Mouse (Mus musculus): Measurements from ENCODE around the gene Nlrx1.
A peak's percentile ranks its signal among the peaks of the same experiment; 100 is the strongest.

The Nlrx1 gene

GRCm38 (mm10) chr9:44267319-44268026 lies 926 bp downstream of the Nlrx1 start:
- DNase-seq, result peak; percentile 39

DNA sequence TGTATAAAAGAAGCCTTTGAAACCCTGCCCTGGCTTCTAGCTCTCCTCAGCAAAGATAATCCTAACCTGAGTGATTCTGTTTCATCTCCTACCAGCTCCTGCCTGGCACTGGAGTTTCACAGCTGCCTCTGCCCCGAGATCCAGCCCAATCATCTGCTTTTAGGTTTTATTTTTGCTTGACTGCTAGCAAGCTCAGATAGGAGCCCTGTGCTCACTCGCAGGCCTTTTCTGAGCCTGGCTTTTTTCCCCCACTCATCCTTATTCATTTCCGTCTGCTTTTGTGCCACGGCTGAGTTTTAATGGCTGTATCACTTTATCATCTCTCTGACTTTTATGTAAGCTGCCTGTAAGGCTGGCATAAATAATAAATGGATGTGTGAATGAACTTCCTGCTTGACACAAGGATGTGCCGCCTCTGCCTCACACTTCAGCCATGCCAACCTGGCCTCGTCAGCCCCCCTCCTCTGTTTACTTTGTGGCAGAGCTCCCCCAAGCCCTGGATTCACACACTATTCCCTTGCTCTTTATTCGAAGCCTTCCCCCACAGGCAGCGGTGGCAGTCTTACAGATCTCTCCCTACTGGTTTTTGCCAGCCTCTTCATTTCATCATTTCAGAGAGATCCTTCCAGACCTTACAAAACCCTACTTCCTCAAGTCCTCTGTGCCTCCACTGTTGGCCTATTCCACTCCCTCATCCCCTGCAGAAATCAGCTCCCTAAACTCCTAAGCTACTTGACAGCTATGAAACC lies 1.7 kb downstream of the Nlrx1 start:
- DNase-seq, result peak; percentile 17

DNA sequence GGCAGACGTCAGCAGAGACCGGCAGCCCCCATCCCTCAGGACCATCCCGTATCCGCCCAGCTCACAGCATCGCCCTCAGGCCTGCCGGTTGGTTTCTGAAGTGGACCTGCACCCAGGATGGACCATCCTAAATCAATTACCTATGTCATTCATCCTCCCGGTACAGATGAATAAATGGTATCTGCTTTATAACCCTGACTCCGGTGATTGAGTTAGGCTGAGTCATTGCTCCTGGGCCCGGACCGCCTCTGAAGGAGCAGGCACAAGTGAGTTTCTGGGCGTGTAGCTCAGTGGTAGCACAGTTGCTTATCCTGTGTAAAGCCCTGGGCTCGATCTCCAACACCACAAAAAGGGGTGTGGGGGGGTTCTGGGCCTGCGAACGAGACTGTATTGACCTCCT lies 7.0 kb downstream of the Nlrx1 start:
- DNase-seq, result no peak

DNA sequence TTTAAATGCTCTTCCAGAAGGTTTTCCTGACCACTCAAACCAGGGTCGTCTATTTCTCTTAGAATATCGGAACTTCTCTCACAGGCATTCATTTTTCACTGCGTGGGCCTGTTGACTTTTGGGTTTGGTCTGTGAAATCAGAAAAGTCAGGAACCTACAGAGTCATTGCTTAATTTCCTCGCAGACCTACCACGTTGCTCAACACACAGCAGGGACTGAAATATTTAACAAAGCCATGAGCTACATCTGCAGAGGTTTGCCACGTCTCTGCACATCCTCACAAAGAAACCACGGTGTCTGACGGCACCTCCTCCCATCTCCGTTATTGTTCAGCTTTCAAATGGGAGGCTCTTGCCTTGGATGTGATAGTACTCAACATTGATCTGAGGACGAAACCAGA lies 9.4 kb downstream of the Nlrx1 start:
- peak; percentile 44 for DNase-seq

GRCm38 (mm10) chr9:44256213-44256612 lies 12.2 kb downstream of the Nlrx1 start:
- DNase-seq, result no peak

GRCm38 (mm10) chr9:44255136-44255521 lies 13.3 kb downstream of the Nlrx1 start:
- no peak for DNase-seq

- DNase-seq, result no peak
Measured at GRCm38 (mm10) chr9:44254508-44255135, 13.8 kb downstream of the Nlrx1 start.

GRCm38 (mm10) chr9:44253441-44253840 lies 15.0 kb downstream of the Nlrx1 start:
- DNase-seq, result no peak

- DNase-seq, result no peak
Measured at GRCm38 (mm10) chr9:44251314-44251713, 17.1 kb downstream of the Nlrx1 start, which contains the start of gene Pdzd3. Gene Pdzd3, minus strand, starts transcription at chr9:44251471.

- no peak for DNase-seq
Measured at GRCm38 (mm10) chr9:44250445-44250844, 18.0 kb downstream of the Nlrx1 start.

- peak; percentile 80 for DNase-seq
Measured at GRCm38 (mm10) chr9:44249181-44250146, 18.9 kb downstream of the Nlrx1 start.

- no peak for DNase-seq
Measured at GRCm38 (mm10) chr9:44247907-44248306, 20.5 kb downstream of the Nlrx1 start.

DNA sequence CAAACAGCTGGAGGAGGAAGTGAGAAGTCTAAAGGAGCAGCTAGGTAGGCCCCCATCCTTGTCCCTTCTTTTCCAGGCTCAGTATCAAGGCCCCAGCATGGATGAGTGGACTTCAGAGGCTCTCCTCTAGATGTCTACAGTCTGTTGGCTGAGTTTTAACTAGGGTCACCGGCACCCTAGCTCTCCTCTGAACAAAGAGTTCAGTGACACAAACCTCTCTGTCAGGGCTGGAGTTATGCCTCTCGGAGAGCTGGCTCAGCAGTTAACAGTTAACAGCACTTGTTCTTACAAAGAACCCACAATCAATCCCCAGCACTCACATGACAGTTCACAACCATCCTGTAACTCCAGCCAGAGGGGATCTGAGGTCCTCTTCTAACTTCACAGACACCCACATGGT lies 24.8 kb downstream of the Nlrx1 start:
- DNase-seq, result no peak

- DNase-seq, result no peak
Measured at GRCm38 (mm10) chr9:44241418-44241817, 27.0 kb downstream of the Nlrx1 start.

- peak; percentile 10 for DNase-seq
Measured at GRCm38 (mm10) chr9:44240911-44241310, 27.5 kb downstream of the Nlrx1 start.

DNA sequence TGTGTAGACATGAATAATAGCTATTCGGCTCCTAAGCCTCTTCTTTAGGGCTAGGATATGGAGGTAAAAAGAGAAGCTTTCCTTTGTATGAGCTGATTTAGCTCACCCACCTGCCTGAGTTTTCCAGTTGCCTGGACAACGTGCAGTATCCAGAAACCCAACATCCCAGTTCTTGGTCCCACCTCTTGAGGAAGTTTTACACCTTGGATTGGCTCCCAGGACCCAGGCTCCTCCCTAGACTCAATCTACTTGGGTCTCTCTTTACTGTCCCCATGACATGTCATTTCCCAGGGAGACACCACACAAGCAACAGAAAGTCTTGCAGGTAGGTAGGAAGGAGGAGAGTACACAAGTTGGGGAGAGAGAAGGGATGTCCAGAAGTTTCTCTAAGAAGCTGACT lies 28.0 kb downstream of the Nlrx1 start, which contains the start of gene Ccdc153:
Ccdc153 (plus strand) TSS at position 278 of the 400 bp plus-strand sequence.
- no peak for DNase-seq

- DNase-seq, result peak; percentile 73
Measured at GRCm38 (mm10) chr9:44239447-44239846, 29.0 kb downstream of the Nlrx1 start.

- DNase-seq, result no peak
Measured at GRCm38 (mm10) chr9:44238501-44239190, 29.8 kb downstream of the Nlrx1 start.

DNA sequence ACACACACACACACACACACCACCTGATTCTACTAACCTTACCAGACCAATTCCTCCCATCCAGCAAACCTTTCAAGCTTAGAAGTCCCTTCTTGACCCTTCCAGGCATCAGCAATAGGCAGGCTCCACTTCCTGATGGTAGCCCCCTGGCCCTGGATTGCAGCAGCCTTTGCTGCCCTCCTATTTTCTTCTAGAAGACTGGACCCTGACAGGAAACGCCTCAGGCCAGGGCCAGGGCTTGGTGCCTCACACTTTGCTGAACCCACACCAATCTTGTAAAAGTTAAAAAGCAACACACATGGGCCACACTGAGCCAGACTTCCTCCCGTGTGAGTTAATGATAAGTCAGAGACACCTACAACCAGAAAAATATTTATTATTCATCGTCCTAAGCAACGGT lies 31.3 kb downstream of the Nlrx1 start:
- DNase-seq, result no peak

DNA sequence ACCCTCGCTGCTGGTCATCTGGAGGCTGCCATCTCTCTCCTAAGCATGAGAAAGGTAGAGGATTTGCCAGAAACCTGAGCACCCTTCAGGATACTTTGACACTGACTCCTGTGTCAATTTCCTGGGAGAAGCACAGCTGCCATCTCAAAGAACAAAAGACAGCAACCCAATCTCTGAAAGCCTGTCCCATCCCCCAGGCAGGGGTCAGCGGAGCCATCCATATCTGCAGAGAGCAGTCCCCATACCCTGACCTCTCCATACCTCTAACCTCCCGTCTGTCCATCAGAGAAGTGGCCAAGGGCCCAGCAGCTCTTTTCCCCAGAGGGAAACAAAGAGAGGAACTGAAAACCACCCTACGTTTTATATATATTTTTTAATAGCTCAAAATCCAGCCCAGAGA lies 31.8 kb downstream of the Nlrx1 start:
- DNase-seq, result no peak

DNA sequence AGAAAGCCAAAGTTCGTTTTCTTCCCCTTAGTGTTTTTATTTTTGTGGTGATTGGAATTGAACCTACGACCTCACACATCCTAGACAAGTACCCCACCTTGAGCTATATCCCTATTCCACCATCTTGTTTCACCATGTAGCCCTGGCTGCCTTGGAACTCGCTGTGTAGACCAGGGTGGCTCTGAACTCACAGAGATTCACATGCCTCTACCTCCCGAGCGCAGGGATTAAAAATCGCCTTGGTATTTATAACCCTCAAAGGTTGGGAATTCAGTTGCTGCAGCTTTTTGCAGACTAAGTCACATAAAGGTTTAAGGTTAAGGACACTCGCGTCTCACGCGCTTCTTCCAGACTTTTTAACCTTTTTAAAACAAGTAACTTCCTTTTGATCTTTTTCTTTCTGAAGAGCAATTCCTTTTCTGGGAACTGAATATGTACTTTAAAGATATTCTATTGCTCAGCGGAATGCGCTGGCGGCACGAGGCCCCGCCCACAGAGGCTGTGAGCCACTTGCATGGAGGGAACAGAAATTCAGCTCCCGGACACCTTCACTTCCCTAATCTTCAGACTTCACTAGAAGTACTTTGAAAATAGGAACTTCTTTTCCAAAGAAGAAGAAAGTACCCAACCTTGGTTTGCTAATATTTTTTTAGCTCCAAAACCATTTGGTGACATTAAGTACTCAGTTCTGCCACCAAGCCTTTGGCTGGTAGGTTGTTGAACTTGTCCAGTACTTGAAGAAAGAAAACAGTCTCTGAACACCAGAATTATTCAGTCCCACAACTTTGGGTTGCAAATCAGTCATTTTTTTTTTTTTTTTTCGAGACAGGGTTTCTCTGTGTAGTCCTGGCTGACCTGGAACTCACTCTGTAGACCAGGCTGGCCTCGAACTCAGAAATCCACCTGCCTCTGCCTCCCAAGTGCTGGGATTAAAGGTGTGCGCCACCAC lies 33.6 kb downstream of the Nlrx1 start:
- DNase-seq, result peak; percentile 82

All from lung, postnatal 36 days (tissue).